Mouse (Mus musculus): ENCODE results near the gene D930048N14Rik. TPM values are rescaled to one million over a fixed set of nuclear protein-coding genes. Genes with fewer than 3 reads are reported as not detected.
"Not testable (repeated sequence)": the region's sequence is repeated elsewhere in the genome, so short reads cannot be mapped to it uniquely, and the experiment has no call there.

D930048N14Rik gene
- total RNA-seq, 2 experiments from 2014 or later, result 1.1 to 1.7 TPM

GRCm38 (mm10) chr11:51625187-51625820 lies 25.4 kb upstream of the D930048N14Rik start:
- no peak for DNase-seq (ENCODE audit: low spot score in 2 of 2)
- intact Hi-C loops (cut with DNase I), result no loop called here

GRCm38 (mm10) chr11:51627425-51627824 lies 23.3 kb upstream of the D930048N14Rik start:
- peak in 1 of 2 experiments; percentile 72 for DNase-seq (ENCODE audit: low spot score in 2 of 2)
- intact Hi-C loops (cut with DNase I), result no loop called here

- no peak for DNase-seq (ENCODE audit: low spot score in 2 of 2)
- intact Hi-C loops (cut with DNase I), result no loop called here
Observed at GRCm38 (mm10) chr11:51627907-51628306, 22.8 kb upstream of the D930048N14Rik start.

- peak; percentile 55 to 89 for DNase-seq (ENCODE audit: low spot score in 2 of 2)
- intact Hi-C loops (cut with DNase I), result no loop called here
Observed at GRCm38 (mm10) chr11:51629651-51630314, 21.0 kb upstream of the D930048N14Rik start.

- DNase-seq (ENCODE audit: low spot score in 2 of 2), result no peak
Observed at GRCm38 (mm10) chr11:51632130-51632753, 18.5 kb upstream of the D930048N14Rik start.

GRCm38 (mm10) chr11:51633200-51633599 lies 17.6 kb upstream of the D930048N14Rik start:
- intact Hi-C loops (cut with DNase I); DNase-seq (ENCODE audit: low spot score in 2 of 2): not testable (repeated sequence)

More at GRCm38 (mm10) chr11:51632130-51632753, 18.5 kb upstream of the D930048N14Rik start:
- intact Hi-C loops (cut with DNase I), result no loop called here

GRCm38 (mm10) chr11:51633721-51634120 lies 17.0 kb upstream of the D930048N14Rik start:
- no peak for DNase-seq (ENCODE audit: low spot score in 2 of 2)
- intact Hi-C loops (cut with DNase I), result no loop called here

- DNase-seq (ENCODE audit: low spot score in 2 of 2), result no peak
- intact Hi-C loops (cut with DNase I), result loop anchor here (1.0 kb wide), 1 partner anchor 16 kb away; the partner anchor contains the start of gene Nhp2
Observed at GRCm38 (mm10) chr11:51635127-51635524, 15.6 kb upstream of the D930048N14Rik start.

GRCm38 (mm10) chr11:51635525-51636322 lies 15.0 kb upstream of the D930048N14Rik start, which contains the start of gene Rmnd5b:
TSS of gene Rmnd5b (minus strand) at chr11:51635896.
- intact Hi-C loops (cut with DNase I), result loop anchor here (1.0 kb wide), 1 partner anchor 16 kb away; the partner anchor contains the start of gene Nhp2
- DNase-seq (ENCODE audit: low spot score in 2 of 2), result peak; percentile 94 to 97

GRCm38 (mm10) chr11:51636323-51636684 lies 14.4 kb upstream of the D930048N14Rik start:
- intact Hi-C loops (cut with DNase I), result no loop called here

GRCm38 (mm10) chr11:51637971-51638414 lies 12.8 kb upstream of the D930048N14Rik start:
- intact Hi-C loops (cut with DNase I), result no loop called here
- DNase-seq (ENCODE audit: low spot score in 2 of 2), result no peak

More at GRCm38 (mm10) chr11:51636323-51636684, 14.4 kb upstream of the D930048N14Rik start:
- DNase-seq (ENCODE audit: low spot score in 2 of 2), result peak; percentile 52 to 76

- DNase-seq (ENCODE audit: low spot score in 2 of 2), result no peak
- intact Hi-C loops (cut with DNase I), result no loop called here
Observed at GRCm38 (mm10) chr11:51638497-51638896, 12.3 kb upstream of the D930048N14Rik start.

GRCm38 (mm10) chr11:51640748-51641147 lies 10.0 kb upstream of the D930048N14Rik start:
- intact Hi-C loops (cut with DNase I), result no loop called here

GRCm38 (mm10) chr11:51643202-51643601 lies 7.6 kb upstream of the D930048N14Rik start:
- intact Hi-C loops (cut with DNase I), result no loop called here
- DNase-seq (ENCODE audit: low spot score in 2 of 2), result no peak

More at GRCm38 (mm10) chr11:51640748-51641147, 10.0 kb upstream of the D930048N14Rik start:
- DNase-seq (ENCODE audit: low spot score in 2 of 2), result no peak

- intact Hi-C loops (cut with DNase I), result no loop called here
- no peak for DNase-seq (ENCODE audit: low spot score in 2 of 2)
Observed at GRCm38 (mm10) chr11:51643761-51644160, 7.0 kb upstream of the D930048N14Rik start.

GRCm38 (mm10) chr11:51644217-51644616 lies 6.5 kb upstream of the D930048N14Rik start:
- intact Hi-C loops (cut with DNase I), result no loop called here
- DNase-seq (ENCODE audit: low spot score in 2 of 2), result no peak

- intact Hi-C loops (cut with DNase I), result no loop called here
- DNase-seq (ENCODE audit: low spot score in 2 of 2), result no peak
Observed at GRCm38 (mm10) chr11:51645293-51645692, 5.5 kb upstream of the D930048N14Rik start.

- intact Hi-C loops (cut with DNase I), result no loop called here
Observed at GRCm38 (mm10) chr11:51646245-51646644, 4.5 kb upstream of the D930048N14Rik start.

More at GRCm38 (mm10) chr11:51646245-51646644, 4.5 kb upstream of the D930048N14Rik start:
- no peak for DNase-seq (ENCODE audit: low spot score in 2 of 2)

All from left cerebral cortex, postnatal 25 days (tissue).